Mouse (Mus musculus) hindbrain, postnatal 0 days (tissue): ENCODE measurements around the gene Cracr2b. TPM values are rescaled to one million over a fixed set of nuclear protein-coding genes. Genes with fewer than 3 reads are reported as not detected.
A peak's percentile ranks its signal among the peaks of the same experiment; 100 is the strongest.

ENCODE experiments used
- ATAC-seq: fragments of 200-750 bp; cut with Nextera tagmentation; 2 replicates; pipeline ENCODE4 v1.8.0; 2017; ENCODE audit warnings: mild to moderate bottlenecking, moderate TSS enrichment, moderate library complexity
- DNase-seq: peaks from one replicate; pipeline ENCODE4 v3.0.0-alpha.2; 2015; ENCODE audit warnings: low spot score
- H3K27ac ChIP-seq: fragments of 300-500 bp; sonication (generic); 2 replicates; pipeline ENCODE4 v1.5.1; 2014; ENCODE audit warnings: mild to moderate bottlenecking
- H3K27me3 ChIP-seq: fragments of 300-500 bp; sonication (generic); 2 replicates; pipeline ENCODE4 v1.6.1; 2014; ENCODE audit warnings: low read length, mixed read lengths; ENCODE audit not compliant: insufficient read depth
- H3K36me3 ChIP-seq: fragments of 300-500 bp; sonication (generic); 2 replicates; pipeline ENCODE4 v1.6.1; 2014; ENCODE audit warnings: low read length, mixed read lengths; ENCODE audit not compliant: insufficient read depth
- H3K4me1 ChIP-seq: fragments of 300-500 bp; sonication (generic); 2 replicates; pipeline ENCODE4 v1.6.1; 2014; ENCODE audit warnings: antibody characterized with exemption, low read length, mixed read lengths; ENCODE audit not compliant: insufficient read depth
- H3K4me2 ChIP-seq: fragments of 300-500 bp; sonication (generic); 2 replicates; pipeline ENCODE4 v1.6.1; 2014; ENCODE audit warnings: low read depth, mild to moderate bottlenecking, low read length, moderate library complexity, mixed read lengths
- H3K4me3 ChIP-seq: fragments of 300-500 bp; sonication (generic); 2 replicates; pipeline ENCODE4 v1.5.1; 2014; ENCODE audit warnings: low read length
- H3K9ac ChIP-seq: fragments of 300-500 bp; sonication (generic); replicated peaks from 2 replicates; pipeline ENCODE4 v1.6.1; 2014; ENCODE audit warnings: mild to moderate bottlenecking, low read length, moderate library complexity, mixed read lengths
- H3K9me3 ChIP-seq: fragments of 300-500 bp; sonication (generic); 2 replicates; pipeline ENCODE4 v1.6.1; 2016; ENCODE audit warnings: low read length, mixed read lengths
- CTCF ChIP-seq: IDR thresholded peaks from 2 replicates; pipeline ENCODE4 v1.5.1; 2016; ENCODE audit warnings: antibody characterized with exemption, control low read depth, low read depth
- WGBS: fragments of 180-500 bp; shearing (Covaris S2); extraction: QIAGEN DNeasy Blood & Tissue Kit; methylation state at CpG from one replicate; pipeline ENCODE4 v1.1.7; 2014; 5-methylcytosine and 5-hydroxymethylcytosine counted together
- polyA plus RNA-seq: library from polyadenylated mRNA; unstranded; fragments of >200 nt; fragmentation: Nextera tagmentation; extraction: Ambion mirVana; gene quantifications from 2 replicates; pipeline ENCODE4 v1.2.1, GENCODE M21; 2015
- total RNA-seq: library from RNA; depleted of rRNA; stranded (reverse); fragments of >200 nt; gene quantifications from 2 replicates; pipeline ENCODE4 v1.2.3, GENCODE M21; 2014

The Cracr2b gene
- total and polyA plus RNA-seq, 2 experiments from 2014 or later = 5.0 to 9.1 TPM

- H3K27ac ChIP-seq = no peak overlapping the region
These were observed 2.8 kb upstream of the Cracr2b start for GRCm38 (mm10) chr7:141457986-141458660.

GRCm38 (mm10) chr7:141458661-141459060 is 2.2 kb upstream of the Cracr2b start:
- no peak for DNase-seq

More at GRCm38 (mm10) chr7:141457986-141458660, 2.8 kb upstream of the Cracr2b start:
- no peak for ATAC-seq
- no peak overlapping the region for H3K4me3 ChIP-seq
- DNase-seq = no peak
- peaks cover 11% of the 10 kb centered on the region for H3K27me3 ChIP-seq
- WGBS = 82% methylated on average over 15 of the region's 15 CpGs
- H3K4me2 ChIP-seq = no peak overlapping the region
- H3K9ac ChIP-seq = no peak overlapping the region
- no peaks in the 10 kb centered on the region for H3K9me3 ChIP-seq
- TF ChIP-seq CTCF = peak; percentile 49
- H3K4me1 ChIP-seq = 0 out of 2 replicates have a peak, but pooled peaks cover 8% of the 10 kb centered on the region
- H3K36me3 ChIP-seq = 0 out of 2 replicates have a peak, but pooled peaks cover 4% of the 10 kb centered on the region

GRCm38 (mm10) chr7:141459301-141459711 is 1.6 kb upstream of the Cracr2b start:
- no peak overlapping the region for H3K9ac ChIP-seq
- no peak for DNase-seq
- ATAC-seq = no peak
- no peak overlapping the region for H3K27ac ChIP-seq
- H3K36me3 ChIP-seq = 0 out of 2 replicates have a peak, but pooled peaks cover 4% of the 10 kb centered on the region
- H3K4me3 ChIP-seq = no peak overlapping the region
- H3K9me3 ChIP-seq = no peaks in the 10 kb centered on the region
- no peak overlapping the region for H3K4me2 ChIP-seq
- no peak for TF ChIP-seq CTCF
- peaks cover 21% of the 10 kb centered on the region for H3K27me3 ChIP-seq
- 0 out of 2 replicates have a peak, but pooled peaks cover 8% of the 10 kb centered on the region for H3K4me1 ChIP-seq
- 89% methylated on average over 17 of the region's 17 CpGs for WGBS

More at GRCm38 (mm10) chr7:141458661-141459060, 2.2 kb upstream of the Cracr2b start:
- H3K9me3 ChIP-seq = no peaks in the 10 kb centered on the region
- H3K4me2 ChIP-seq = no peak overlapping the region
- H3K9ac ChIP-seq = no peak overlapping the region
- 0 out of 2 replicates have a peak, but pooled peaks cover 8% of the 10 kb centered on the region for H3K4me1 ChIP-seq
- 94% methylated on average over 11 of the region's 11 CpGs for WGBS
- TF ChIP-seq CTCF = no peak
- 0 out of 2 replicates have a peak, but pooled peaks cover 4% of the 10 kb centered on the region for H3K36me3 ChIP-seq
- no peak overlapping the region for H3K4me3 ChIP-seq
- no peak for ATAC-seq
- peaks cover 16% of the 10 kb centered on the region for H3K27me3 ChIP-seq
- H3K27ac ChIP-seq = no peak overlapping the region

- H3K27me3 ChIP-seq = peaks cover 22% of the 10 kb centered on the region
These were observed 898 bp upstream of the Cracr2b start for GRCm38 (mm10) chr7:141460001-141460390.

GRCm38 (mm10) chr7:141461521-141462332 is 833 bp downstream of the Cracr2b start:
- no peak for DNase-seq
- peaks cover 29% of the 10 kb centered on the region for H3K27me3 ChIP-seq
- no peak for TF ChIP-seq CTCF

More at GRCm38 (mm10) chr7:141460001-141460390, 898 bp upstream of the Cracr2b start:
- no peak overlapping the region for H3K4me3 ChIP-seq
- H3K4me2 ChIP-seq = no peak overlapping the region
- H3K9ac ChIP-seq = no peak overlapping the region
- ATAC-seq (no peak), DNase-seq (no peak)
- TF ChIP-seq CTCF = no peak
- H3K27ac ChIP-seq = no peak overlapping the region
- 0 out of 2 replicates have a peak, but pooled peaks cover 8% of the 10 kb centered on the region for H3K4me1 ChIP-seq
- 78% methylated on average over 5 of the region's 5 CpGs for WGBS
- 0 out of 2 replicates have a peak, but pooled peaks cover 4% of the 10 kb centered on the region for H3K36me3 ChIP-seq
- H3K9me3 ChIP-seq = no peaks in the 10 kb centered on the region

GRCm38 (mm10) chr7:141462333-141462821 is 1.5 kb downstream of the Cracr2b start:
- H3K9me3 ChIP-seq = no peaks in the 10 kb centered on the region
- no peak overlapping the region for H3K27ac ChIP-seq
- H3K4me2 ChIP-seq = peak overlapping the region; percentile 69
- TF ChIP-seq CTCF = no peak
- WGBS = 20% methylated on average over 5 of the region's 5 CpGs
- H3K4me3 ChIP-seq = no peak overlapping the region
- DNase-seq (no peak), ATAC-seq (no peak)
- peak overlapping the region; percentile 46; the same call in 1 of the 2 replicates for H3K9ac ChIP-seq
- H3K36me3 ChIP-seq = 0 out of 2 replicates have a peak, but pooled peaks cover 4% of the 10 kb centered on the region
- no peaks in the 10 kb centered on the region; the same call in 1 of the 2 replicates for H3K4me1 ChIP-seq
- H3K27me3 ChIP-seq = peaks cover 29% of the 10 kb centered on the region

More at GRCm38 (mm10) chr7:141461521-141462332, 833 bp downstream of the Cracr2b start:
- WGBS = 2% methylated on average over 57 of the region's 59 CpGs
- Histone ChIP-seq H3K9me3 (no peaks in the 10 kb centered on the region), H3K4me1 (no peaks in the 10 kb centered on the region; the same call in 1 of the 2 replicates), H3K36me3 (0 out of 2 replicates have a peak, but pooled peaks cover 4% of the 10 kb centered on the region), H3K4me2 (peak overlapping the region; percentile 69), H3K9ac (peak overlapping the region; percentile 46; the same call in 1 of the 2 replicates), H3K27ac (no peak overlapping the region), H3K4me3 (peak overlapping the region; percentile 37)
- ATAC-seq = no peak
